Mouse (Mus musculus): ENCODE measurements around the gene Sgpl1. TPM values are rescaled to one million over a fixed set of nuclear protein-coding genes. Genes with fewer than 3 reads are reported as not detected.
"Not testable (repeated sequence)": the region's sequence is repeated elsewhere in the genome, so short reads cannot be mapped to it uniquely, and the experiment has no call there.

Sgpl1 gene
- total RNA-seq, 2 experiments from 2014 or later = 6.0 to 6.6 TPM

DNA sequence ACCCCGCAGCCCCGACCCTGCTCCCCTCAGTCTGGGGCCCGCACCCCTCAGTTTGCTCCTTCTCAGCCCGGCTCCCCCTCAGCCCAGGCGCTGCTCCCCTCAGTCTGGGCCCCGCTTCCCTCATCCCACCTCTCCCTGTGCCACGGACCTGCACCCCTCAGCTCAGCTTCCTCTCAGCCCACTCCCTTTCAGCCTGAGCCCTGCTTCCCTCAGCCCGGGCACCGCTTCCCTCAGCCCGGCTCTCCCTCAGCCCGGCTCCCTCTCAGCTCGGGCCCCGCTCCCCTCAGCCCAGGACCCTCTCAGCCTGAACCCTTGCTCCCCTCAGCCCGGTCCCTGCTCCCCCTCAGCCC is 721 bp downstream of the Sgpl1 start:
- peak overlapping the region; percentile 84 for H3K4me3 ChIP-seq
- peak overlapping the region; percentile 92 for H3K27ac ChIP-seq
- intact Hi-C loops (cut with DNase I) = no loop called here
- DNase-seq = no peak
- TF ChIP-seq CTCF (IDR thresholded peaks at IDR 0.05) = no peak

DNA sequence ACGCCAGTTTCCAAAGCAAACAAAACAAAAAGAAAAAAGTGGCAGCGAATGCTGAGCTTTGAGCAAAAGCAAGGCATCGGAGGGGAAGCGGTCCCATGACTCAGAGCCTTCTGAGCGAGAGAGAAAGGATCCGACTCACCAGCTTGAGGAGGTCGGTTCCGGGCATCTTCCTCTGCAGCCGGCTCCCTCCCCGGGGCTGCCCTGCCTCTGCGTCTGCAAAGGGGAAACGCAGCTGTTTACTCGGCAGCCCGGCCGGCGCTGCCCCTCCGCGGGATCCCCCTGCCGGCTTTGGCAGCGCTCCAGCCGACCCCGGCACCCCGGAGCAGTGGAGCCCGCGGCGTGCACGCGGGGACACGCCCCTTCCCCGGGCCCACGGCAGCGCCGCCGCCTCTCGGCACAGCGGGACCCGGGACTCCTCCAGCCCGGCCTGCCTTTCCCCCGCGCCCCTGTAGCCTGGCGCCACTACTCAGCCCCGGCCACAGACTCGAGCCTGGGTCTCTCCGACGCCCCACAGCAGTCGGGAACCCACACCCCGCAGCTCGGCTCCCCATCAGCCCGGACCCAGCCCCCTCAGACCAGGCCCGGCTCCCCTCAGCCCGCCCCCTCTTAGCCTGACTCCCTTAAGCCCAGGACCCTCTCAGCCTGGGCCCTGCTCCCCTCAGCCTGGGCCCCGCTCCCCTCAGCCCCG is 1.2 kb downstream of the Sgpl1 start:
- Histone ChIP-seq H3K4me3 (peak overlapping the region; percentile 84), H3K27ac (peak overlapping the region; percentile 92)
- TF ChIP-seq CTCF (IDR thresholded peaks at IDR 0.05) = no peak
- intact Hi-C loops (cut with DNase I) = no loop called here
- peak; percentile 70 for DNase-seq

DNA sequence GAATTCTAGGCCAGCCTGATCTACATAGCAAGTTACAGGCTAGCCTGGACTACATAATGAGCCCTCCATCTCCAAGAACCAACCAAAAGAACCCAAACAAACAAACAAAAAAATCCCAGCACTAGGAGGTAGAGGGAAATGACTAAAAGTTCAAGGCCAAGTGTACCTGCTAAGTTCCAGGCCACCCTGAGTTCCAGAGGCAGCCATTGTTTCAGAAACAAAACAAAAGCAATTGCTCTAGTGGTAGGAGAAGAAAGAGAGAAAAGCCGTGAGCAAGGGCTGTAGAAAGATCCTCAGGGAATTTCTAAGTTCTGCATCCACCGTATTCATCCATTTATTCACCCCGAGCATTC is 1.8 kb downstream of the Sgpl1 start:
- intact Hi-C loops (cut with DNase I) = no loop called here
- no peak for TF ChIP-seq CTCF (IDR thresholded peaks at IDR 0.05)
- Histone ChIP-seq H3K27ac (peak overlapping the region; percentile 92), H3K4me3 (peak overlapping the region; percentile 84)
- DNase-seq = no peak

DNA sequence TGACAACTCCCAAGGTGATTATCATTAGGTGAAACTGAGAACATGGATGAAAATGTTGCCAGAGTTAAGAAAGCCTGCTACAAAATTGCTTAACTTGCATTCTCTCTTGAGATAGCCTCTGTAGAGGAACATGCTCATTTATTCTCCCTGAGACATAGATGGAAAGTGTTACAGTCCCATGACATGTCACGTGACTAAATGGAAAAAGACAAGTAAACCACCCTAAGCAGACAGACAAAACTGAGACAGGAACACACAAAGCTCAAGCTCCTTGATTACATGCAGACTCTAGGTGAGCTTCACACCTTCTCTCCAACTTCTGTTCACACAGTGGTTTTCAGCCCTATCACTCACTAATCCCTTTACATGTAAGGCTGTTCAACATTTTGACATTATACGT is 4.2 kb downstream of the Sgpl1 start:
- DNase-seq = no peak
- TF ChIP-seq CTCF (IDR thresholded peaks at IDR 0.05) = no peak
- no peak overlapping the region for H3K27ac ChIP-seq
- no peak overlapping the region for H3K4me3 ChIP-seq
- intact Hi-C loops (cut with DNase I) = no loop called here

DNA sequence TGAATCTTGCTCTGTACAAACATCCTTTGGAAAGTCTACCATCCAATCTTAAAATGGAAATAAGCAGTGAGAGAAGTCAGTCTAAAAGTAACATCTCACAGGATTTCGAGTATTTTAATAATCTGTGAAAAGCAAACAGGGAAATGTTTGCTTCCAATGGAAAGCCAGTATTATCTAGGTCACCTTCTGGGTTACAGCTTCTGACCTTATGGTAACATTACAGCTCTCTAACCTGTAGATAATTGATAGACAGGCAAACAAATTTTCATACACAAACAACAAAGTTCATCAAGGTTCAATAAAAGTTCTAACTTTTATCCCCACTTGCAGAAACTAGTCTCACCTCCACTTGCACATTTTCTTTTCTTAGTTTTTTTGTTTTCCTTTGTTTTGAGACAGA is 9.9 kb downstream of the Sgpl1 start:
- no peak for TF ChIP-seq CTCF (IDR thresholded peaks at IDR 0.05)
- intact Hi-C loops (cut with DNase I) = no loop called here
- H3K4me3 ChIP-seq = no peak overlapping the region
- DNase-seq = no peak
- H3K27ac ChIP-seq = no peak overlapping the region

DNA sequence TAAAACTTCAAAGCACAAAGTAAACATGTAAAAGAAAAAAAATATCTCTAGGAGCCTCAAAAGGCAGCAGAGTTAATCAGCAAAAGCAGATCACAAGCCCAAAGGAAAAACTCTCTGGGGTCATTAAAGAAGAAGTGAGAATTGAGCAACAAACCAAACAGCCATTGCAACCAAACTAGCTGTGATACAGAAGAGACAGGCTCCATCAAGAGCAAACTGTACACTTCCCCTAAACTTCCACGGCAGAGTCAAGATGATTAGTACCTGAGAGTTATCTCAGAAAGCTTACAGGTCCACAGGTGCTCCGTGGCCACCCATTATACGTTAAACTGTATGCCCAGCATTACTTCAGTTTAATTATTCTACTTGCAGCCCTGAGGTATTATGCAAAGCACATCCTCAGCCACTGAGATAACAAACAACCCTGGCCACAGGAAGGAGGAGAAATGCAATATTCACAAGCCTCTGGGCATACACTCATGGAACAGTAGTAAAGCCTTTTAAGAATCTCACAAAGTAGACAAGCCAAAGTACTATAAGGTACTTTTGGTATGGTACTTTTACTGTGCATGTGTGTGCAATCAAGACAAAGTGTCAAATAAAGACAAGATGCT is 12.2 kb downstream of the Sgpl1 start:
- no peak for TF ChIP-seq CTCF (IDR thresholded peaks at IDR 0.05)
- H3K27ac ChIP-seq = no peak overlapping the region
- no peak for DNase-seq
- H3K4me3 ChIP-seq = no peak overlapping the region
- intact Hi-C loops (cut with DNase I) = no loop called here

DNA sequence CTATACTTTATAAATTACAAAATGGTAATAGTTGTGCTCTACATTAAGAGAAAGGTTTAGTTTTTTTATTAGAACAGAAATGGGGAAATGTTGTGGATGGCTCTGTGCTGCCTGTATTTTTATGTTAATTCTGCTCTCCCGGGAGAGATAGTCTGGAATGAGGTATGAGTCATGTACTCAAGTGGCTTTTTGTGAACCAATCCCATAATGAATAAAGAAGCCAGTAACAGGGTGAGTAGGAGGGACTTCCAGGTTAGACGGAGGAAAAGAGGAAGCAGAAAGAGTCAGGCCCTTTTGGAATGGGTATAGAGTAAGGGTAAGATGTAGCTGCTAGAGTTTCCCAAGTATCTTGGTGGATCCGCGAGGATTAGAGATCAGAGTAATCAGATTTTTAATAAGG is 13.5 kb downstream of the Sgpl1 start:
- no peak overlapping the region for H3K4me3 ChIP-seq
- intact Hi-C loops (cut with DNase I) = no loop called here
- no peak overlapping the region for H3K27ac ChIP-seq
- no peak for TF ChIP-seq CTCF (IDR thresholded peaks at IDR 0.05)
- no peak for DNase-seq

DNA sequence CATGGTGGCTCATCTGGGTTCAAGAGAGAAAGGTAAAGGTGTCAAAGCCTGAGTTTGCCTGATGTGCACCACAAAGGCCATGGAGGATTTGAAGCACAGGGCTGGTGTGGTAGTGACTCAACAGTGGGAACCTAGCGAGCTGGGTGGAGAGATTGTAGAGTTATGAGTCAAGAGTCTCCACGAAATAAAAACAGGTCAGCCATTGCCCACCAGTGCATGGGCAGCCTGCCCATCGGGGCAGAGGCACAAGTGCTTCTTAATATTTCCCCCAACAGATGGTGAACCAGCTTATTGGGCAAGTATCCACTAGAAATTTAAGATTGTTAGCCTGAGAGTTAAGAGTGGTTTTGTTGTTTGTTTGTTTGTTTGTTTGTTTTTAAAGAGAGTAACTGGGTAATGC is 16.5 kb downstream of the Sgpl1 start:
- no peak for DNase-seq
- H3K4me3 ChIP-seq = no peak overlapping the region
- H3K27ac ChIP-seq = no peak overlapping the region
- intact Hi-C loops (cut with DNase I) = no loop called here
- no peak for TF ChIP-seq CTCF (IDR thresholded peaks at IDR 0.05)

DNA sequence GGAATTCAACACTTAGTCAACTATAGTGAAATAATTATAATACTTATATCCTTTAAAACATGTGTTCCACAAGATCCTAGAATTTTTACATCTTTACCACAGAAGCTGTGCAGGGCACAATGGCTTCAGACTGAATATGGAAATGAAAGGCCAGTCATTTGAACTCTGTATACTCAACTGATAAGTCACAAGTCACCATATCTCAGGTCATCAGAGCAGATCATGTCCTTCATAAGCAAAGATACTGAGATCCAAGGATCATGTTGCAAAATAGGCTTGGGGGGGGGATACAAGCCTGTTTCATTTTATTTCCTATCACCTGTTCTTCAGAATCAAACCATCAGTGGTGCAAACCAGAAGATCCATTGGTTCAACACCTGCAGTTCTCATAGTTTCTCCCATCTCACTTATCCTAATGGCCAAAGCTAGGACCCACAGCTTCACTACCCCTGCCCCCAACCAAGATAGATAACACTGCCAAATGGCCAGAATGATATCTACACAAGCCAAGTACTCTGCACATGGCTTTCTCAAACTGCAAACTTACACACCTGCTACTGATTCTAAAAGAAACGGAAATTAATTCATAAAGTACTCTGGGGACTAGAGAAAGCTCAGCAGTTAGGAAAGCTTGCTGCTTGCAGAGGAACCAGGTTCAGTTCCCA is 18.7 kb downstream of the Sgpl1 start:
- no peak overlapping the region for H3K4me3 ChIP-seq
- no peak for TF ChIP-seq CTCF (IDR thresholded peaks at IDR 0.05)
- no peak overlapping the region for H3K27ac ChIP-seq
- intact Hi-C loops (cut with DNase I) = no loop called here
- no peak for DNase-seq

DNA sequence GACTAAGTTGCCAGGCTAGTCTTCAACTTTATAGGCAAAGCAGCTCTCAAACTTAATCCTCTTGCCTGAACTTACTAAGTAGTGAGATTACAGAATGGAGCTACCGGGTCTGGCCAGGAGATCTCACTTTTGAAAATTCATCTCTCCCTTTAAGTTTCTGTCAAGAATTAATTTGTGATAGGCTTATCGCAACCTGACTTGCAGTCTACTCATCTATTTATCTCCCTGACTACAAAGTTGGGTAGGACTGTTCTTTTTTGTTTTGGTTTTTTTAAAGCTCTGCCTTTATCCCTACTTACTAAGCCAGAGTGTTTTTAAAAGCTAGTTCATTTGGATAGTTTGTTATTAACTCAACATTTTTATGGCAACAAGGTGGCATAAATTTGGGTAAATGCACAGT is 23.0 kb downstream of the Sgpl1 start:
- H3K4me3 ChIP-seq = no peak overlapping the region
- intact Hi-C loops (cut with DNase I) = no loop called here
- TF ChIP-seq CTCF (IDR thresholded peaks at IDR 0.05) = no peak

DNA sequence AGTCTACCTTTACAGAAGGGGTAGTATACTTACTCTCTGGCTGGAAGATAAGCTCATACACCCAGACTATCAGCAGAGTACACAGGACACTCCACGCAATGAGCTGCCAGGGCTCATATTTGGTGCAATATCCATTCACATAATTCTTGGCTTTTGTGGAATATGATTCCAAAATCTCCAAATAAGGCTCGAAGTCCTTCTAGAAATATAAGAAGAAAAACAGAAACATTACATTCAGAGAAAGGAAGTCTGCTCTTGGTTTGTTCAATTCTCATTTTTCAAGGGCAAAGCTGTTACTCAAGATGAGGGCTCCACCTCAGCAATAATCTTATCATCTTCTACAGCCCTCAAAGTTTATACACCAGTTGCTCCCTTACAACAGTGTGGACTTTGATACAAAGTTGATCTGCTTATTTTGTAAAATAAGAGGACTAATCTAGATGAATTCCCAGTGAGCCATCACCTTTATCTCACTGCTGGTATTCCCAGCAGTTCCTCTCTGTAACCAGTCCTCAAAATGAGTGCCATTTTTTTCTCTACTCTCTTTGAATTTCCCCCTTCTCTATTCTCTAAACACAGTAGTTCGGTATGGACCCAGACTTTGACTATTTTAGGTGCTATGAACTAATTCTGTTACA is 24.1 kb downstream of the Sgpl1 start:
- DNase-seq = no peak
- intact Hi-C loops (cut with DNase I) = no loop called here
- Histone ChIP-seq H3K27ac (no peak overlapping the region), H3K4me3 (no peak overlapping the region)
- TF ChIP-seq CTCF (IDR thresholded peaks at IDR 0.05) = no peak

More for the DNA sequence above, 23.0 kb downstream of the Sgpl1 start:
- no peak for DNase-seq
- no peak overlapping the region for H3K27ac ChIP-seq

DNA sequence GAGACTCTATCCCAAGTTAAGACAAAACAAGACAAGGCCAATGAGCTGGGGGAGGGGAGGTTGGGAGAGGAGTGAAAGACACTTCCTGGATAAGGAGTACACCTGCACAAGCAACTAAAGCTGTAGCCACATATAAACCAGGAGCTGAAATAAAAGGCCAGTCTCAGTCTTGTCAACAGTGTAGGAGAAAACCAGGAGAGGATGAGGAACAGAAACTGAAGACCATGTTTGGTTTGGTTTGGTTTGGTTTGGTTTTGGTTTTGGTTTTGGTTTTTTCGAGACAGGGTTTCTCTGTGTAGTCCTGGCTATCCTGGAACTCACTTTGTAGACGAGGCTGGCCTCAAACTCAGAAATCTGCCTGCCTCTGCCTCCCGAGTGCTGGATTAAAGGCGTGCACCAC is 25.8 kb downstream of the Sgpl1 start:
- intact Hi-C loops (cut with DNase I); DNase-seq: not testable (repeated sequence)

DNA sequence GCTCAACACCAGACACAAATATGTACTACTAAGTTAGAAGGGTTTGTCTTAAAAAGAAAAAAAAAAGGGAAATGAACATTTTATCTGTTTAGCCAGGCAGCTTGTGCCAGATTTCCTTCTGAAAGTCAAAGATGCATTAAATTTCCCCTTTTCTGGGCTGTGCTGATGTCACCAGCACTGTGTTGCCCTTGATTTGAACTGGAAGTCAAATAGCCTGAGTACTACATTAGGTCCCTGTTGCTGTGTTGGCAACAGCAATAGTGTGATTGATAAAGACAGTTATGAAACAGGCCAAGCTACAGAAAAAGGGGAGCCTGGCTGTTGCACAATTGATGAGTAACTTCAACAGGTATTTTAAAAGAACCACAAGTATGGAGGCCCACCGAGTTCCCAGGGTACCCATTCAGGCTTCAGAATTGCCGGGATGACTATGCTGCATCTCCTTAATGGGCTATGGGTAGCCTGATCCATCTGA is 33.2 kb downstream of the Sgpl1 start:
- H3K27ac ChIP-seq = no peak overlapping the region
- intact Hi-C loops (cut with DNase I) = no loop called here
- no peak for DNase-seq
- H3K4me3 ChIP-seq = no peak overlapping the region
- no peak for TF ChIP-seq CTCF (IDR thresholded peaks at IDR 0.05)

More for the DNA sequence above, 25.8 kb downstream of the Sgpl1 start:
- not testable (repeated sequence) for H3K27ac ChIP-seq, H3K4me3 ChIP-seq
